Mouse (Mus musculus): Measurements from ENCODE around the gene Acoxl.

Gene Acoxl

DNA sequence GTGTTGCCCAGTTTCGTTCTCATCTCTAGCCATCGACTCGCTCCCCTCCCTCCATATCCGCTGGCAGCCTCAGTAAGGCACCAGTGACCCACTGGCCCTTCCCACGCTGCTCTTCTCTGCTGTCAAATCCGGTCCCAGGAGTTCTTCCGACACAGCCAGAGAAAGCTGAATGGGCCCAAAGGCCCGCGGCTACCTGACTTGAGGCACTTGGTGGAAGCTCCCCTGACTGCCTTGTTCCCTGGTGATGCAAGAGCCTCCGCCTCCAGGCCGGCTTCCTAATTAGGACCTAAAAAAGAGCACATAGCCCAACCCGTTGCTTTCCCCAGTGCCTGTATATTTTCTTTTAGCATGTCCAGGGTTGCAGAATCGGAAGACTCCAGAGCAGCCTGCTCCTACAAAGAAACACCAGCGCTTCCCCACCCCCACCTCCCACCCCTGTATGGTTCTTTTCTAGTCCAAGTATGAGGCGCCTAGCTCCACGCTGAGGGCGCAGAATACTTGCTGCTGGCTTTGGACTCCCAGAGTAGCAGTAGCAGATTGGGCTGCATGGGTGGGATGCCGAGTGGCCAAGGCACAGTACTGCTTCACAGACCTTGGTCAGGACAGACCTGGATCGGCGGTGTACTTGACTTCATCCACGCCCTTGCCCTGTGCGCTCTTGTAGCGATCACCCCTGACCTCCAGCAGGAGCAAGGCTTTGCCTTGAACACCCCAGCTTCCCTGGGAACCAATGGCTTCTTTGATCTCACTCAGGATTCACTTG, 285.4 kb downstream of the Acoxl start:
- peak; percentile 19 for DNase-seq

DNA sequence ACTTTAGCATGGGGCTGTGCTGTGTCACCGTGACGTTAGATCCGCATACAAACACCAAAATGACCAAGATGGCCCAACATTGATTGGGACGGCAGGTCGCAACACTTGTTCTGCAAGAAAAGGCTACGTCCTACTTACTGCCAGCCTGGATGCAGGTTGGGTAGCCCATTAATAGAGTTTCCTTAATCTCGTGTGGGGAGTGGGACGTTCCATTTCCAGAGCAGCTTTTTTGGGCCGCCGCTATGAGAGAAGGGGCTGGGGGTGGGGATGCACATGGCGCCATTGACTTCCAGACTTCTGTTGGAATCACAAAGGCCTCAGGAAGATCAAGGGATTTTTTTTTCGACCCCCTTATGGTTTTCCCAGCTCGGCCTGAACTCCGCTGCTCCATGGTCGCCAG, 286.0 kb downstream of the Acoxl start:
- no peak for DNase-seq

DNA sequence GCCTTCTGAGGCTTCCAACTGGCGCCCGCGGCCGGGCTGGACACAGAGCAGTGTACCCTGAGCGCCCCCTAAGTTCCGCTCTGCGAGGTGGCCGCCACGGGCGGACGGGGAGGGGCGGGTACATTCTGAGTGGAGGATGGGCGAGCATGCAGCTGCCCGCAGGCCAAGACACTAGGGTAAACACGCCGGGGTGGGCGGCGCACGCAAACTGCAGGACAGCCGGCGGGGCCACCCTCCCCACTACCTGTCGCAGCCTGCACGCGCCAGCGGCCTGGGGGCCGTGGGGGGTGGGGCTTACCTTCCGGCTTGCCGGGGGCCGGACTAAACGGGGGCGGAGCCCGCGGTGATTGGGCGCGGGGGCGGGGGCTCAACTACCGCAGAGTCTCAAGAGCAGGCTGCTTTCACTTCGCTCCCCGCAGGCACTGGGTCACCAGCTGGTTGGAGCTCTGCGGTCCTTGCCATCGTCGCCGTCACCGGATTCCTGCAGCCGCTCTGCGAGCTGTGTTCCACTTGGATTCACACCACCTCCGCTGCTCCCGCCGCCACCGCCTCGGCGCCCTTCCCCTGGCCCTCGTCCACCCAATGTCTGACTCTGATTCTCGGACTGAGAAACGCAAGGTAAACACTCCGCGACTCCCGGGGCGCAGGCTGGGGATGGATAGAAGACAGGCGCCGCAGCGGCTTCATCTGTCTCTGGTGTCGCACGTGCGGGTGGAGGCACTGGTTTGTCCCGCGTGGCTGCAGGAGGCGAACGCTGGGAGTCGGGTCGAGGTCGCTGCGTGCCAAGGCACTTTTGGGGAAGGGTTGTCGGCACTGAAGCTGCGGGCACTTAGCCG, 287.2 kb downstream of the Acoxl start, which contains the start of gene Bcl2l11:
TSS of gene Bcl2l11 (plus strand) at position 404 of the 836 bp plus-strand sequence.
- peak; percentile 99 for DNase-seq

DNA sequence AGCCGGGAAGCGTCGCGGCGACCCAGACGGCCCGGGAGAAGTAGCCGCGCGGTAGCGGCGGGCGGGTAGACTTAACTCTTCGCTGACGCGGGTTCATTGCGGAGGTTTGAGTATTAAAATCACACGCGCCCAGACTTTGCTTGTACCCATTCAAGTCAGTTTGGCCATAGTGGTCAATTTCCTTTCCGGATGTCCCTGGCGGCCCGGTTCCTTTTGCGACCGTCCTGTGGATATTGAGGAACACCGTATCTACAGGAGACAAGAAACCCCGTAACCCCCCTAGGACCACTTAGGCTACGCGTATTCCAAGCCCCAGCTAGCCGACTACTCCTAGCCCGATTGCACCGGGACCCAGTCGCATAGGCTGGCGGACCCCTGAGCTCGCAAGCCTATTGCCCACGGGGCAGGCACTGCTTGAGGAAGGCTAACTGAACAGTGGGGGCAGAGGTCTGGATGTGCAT, 287.9 kb downstream of the Acoxl start:
- peak; percentile 52 for DNase-seq

DNA sequence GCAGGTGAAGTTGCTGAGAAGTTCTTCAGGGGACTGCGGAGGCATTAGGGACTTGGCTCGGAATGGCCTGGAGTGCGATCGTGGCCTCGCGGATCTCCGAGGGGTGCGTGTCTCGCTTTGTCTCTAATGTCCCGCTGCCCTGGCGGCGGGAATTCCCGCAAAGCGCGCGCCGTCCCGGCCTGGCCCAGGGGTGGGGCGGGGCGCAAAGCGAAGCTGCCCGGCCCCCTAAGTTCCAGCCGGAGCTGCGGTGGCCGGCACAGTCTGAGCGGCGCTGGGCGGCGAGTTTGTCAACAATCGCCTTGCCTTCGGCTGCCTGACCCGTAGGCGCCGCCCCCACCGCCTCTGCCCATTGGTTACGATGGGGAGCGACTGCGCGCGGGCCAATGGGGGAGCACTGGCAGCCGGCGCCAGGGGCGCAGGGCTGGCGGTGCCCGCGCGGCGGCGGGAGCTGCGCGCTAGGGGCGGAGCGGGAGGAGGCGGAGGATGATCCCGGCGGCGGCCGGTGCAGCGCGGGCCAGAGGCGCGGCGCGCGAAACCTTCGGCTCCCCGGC, 288.5 kb downstream of the Acoxl start:
- peak; percentile 96 for DNase-seq

DNA sequence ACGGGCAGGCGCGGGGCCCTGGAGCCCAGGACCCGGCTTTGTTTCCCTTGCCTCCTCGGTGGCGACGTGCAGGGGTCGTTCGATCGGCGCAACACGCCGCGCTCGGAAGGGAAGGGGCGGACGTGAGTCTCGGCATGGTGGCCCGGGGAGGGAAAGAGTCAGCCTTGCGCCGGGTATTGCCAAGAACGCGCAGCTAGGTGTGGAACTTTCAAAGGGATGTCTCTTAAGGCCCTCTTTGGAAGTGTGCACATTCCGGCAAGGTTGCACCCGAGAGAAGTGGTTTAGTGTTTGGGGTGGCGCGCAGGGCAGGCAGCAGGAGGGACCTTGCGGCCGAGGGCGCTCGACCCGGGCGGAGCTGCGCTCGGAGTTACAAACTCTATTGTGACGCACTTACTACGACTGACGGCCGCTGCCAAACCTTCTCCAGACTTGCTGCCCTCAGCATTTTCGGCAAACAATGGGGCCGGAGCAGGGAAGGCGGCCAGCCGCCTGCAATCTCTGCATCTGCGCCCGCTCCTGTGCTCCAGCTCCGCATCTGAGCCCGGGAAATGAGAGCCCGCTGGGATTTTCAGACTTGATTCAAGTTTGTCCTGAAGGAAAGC, 289.1 kb downstream of the Acoxl start:
- peak; percentile 65 for DNase-seq

DNA sequence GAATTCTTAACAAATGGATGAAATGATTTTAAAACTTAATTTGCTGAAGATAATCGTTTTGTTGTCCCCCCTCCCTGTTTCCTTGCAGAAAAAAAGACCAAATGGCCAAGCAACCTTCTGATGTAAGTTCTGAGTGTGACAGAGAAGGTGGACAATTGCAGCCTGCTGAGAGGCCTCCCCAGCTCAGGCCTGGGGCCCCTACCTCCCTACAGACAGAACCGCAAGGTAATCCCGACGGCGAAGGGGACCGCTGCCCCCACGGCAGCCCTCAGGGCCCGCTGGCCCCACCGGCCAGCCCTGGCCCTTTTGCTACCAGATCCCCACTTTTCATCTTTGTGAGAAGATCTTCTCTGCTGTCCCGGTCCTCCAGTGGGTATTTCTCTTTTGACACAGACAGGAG, 289.9 kb downstream of the Acoxl start:
- DNase-seq, result no peak

DNA sequence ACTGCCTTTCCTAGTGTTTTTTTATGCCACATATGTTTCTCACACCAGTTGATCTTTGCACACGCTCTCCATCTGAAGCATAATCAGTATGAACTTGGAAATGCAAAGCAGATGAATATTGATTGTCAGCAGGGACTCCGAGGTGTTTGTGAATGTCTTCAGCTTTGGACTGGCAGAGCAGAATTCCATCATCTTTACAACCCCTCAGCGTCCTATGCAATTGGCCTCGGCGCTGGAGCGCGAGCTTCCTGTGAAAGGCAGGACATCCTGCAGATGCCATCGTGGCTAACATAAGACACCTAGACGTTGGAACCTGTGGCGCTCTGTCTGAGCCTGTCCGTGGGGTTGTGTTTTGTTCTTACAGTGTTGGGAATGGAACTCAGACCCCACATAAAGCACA, 292.8 kb downstream of the Acoxl start:
- DNase-seq, result no peak

DNA sequence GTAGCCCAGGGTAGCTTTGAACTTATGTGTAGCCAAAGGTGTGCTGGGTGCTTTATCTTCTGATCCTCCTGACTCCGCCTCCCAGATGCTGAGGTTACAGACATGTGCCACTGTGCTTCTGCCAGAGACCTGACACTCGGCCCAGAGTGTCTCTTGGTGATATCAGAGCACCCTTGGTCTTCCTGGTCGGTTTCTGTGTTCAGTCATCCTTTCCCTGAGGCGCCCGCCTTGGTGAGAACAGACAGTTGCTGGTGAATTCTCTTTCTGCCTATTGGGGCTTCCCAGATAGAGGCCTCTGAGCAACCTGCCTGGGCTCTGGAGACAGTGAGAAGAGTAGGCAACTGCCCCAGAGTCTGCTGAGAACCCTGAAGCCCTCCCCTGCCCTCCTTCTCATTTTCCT, 294.0 kb downstream of the Acoxl start:
- no peak for DNase-seq

DNA sequence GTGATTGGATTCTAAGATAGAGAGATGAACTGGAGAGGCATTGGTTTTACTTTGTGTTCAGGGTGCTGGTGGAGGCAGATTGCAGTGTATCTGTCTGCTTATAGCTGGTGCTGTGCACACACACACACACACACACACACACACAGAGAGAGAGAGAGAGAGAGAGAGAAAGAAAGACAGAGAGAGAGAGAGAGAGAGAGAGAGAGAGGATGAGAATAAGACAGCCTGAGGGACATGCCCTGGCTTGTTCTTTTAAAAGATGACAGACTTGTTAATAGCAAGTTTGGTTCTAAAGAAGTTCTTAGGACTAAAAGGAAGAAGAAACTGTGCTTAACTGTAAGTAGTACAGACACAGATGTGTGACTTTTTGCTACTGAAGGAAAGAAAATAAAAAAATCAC, 295.2 kb downstream of the Acoxl start:
- DNase-seq, result no peak

DNA sequence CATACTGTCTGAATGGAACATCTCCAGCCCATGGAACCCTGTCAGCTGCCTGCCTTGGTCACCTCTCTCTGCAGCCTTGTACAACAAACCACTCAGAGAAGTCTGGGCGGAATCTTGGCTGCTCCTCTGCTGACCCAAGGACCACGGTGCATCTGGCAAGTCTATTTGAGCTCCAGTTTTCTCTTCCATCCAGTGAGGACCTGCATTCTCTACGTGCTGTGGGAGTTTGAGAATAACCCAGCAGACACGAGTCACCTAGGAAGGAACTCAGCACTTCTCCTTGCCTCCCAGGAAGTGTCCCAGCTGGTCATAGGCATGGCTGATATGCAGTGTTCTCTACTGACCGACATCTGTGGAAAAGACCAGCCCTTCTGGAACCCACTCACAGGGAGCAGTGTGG, 295.8 kb downstream of the Acoxl start:
- DNase-seq, result no peak

DNA sequence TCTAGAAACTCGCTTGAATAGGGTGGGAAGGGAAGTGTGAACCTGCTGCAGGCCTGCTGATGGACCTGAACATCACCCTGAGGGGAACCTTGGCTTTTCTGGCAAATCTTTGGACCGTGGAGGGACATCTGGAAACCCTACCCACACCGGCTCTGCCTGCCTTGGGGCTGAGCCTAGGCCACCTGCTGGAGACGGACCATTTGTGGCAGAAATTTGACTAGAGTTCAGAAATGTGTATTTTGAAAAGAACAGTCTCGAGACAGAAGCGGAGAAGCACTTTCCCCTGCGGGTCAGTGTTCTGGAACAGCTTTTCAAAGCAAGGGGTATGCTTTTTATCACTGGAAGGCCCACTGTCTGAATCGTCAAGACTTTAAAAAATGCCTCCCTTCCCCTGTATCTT, 296.3 kb downstream of the Acoxl start:
- DNase-seq, result no peak

DNA sequence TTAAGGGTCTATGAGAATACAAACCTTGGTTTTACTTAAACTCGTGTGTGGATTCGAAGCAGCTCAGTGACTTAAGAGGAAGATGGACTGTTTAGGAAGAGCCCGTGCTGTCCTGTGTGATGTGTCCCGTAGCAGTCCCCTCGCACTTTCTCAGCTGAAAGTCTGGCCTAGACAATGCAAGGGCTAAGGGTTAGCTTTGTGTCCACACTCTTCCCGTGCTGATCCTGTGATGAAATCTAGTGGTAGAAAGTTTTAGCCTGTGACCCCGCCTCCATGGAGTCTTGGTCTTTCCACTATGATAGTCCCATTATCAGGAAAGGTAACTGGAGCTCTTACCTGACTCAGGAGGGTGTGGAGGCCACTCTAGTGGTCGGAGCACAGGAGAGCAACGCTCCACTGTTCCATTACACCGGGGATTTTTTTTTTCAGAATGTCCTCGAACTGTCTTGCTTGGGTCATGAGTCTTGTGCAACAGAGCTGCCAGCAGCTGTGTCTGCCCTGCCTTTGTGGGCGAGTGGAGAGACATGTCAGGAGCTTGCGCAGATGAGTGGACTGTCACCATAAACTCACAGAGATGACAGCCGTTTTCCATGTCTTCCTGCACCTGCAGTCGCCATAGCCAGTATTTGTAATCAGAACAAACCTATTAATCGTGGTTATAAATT, 298.2 kb downstream of the Acoxl start:
- DNase-seq, result no peak

DNA sequence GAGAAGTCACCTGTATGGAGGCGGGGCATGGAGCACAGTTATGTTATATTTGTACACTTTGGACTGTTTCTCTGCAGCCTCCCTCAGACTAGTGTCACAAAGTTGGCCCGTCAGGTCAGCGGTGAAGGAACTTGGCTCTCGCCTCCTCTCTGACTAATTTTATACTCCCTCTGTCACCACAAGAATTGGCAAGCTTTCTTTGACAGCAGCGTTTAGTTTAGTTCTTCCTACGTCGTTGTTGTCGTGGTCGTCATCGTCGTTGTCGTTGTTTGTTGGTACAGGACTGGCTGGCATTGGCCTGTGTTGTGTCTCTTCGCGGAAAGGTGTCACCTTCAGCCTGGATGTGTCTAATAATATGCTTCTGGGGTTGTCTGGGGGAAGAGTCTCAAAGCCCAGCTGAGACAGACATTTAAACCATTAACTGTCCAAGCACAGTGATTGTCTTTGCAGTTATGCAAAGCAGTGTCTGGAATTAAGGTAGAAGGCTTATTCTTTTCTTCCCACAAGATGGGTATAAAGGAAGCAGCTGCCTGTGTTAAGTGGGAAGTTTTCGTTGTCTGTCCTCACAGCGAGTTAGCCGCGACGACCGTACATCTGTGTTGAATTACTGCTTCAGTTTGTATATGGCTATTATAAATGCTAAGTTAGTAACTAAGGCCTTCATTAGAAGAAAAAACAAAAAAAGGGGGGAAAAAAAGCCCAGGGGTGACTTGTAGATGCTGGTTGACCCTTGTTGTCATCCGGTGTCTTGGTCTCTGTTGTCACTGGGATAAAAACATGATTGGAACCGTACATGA, 299.0 kb downstream of the Acoxl start:
- DNase-seq, result no peak

DNA sequence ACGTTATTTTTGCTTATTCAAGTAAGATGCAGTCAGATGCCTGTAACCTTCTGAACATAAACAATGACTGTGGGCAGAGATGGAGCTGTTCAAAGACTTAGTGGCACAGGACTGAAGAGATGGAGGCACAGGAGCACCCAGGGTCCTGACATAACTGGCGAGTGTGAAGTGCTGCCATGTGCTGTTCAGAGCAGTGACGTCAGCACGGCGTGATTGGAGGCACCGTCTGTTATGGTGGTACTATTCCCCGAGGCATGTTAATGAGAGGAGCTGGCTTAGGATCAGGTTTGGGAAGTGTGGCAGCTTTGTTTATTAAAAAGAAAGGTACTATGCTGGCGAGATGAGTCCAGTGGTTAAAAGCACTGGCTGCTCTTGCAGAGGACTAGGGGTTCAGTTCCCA, 300.2 kb downstream of the Acoxl start:
- no peak for DNase-seq

DNA sequence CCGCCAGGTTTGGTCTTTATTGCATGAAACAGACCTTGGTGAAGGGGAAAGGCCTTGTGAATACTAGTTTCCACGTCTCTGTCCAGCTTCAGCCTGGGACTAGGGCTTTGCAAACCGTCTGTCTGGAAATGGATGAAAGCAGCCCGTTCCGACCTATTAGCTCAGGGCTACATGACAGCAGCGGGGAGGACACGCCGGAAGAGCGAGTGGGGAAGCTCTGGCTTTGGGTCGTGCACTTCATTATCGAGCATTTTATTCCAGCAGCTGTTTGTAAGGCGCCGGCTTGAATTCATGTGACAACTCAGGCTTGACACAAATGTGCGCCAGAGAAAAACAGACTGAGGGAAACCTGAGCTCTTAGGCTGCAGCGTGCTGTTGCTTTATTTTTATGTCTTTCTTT, 301.1 kb downstream of the Acoxl start:
- DNase-seq, result no peak

DNA sequence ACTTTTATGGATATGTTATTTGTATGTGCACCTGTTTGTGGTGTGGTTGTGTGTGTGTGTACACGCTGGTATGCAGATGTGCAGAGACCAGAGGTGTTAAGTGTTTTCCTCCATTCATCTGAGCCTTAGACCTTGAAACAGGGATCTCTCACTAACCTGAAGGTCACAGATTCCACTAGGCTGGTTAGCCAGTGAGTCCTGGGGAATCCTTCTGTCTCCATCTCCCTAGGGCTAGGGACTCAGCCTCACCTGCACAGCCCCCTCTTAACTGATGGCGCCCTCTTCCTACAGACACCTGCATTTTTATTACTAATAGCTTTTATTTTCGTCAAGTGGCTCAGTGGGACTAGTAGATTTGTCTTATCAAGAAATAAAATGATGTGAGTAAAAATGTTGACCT, 301.5 kb downstream of the Acoxl start:
- DNase-seq, result no peak

DNA sequence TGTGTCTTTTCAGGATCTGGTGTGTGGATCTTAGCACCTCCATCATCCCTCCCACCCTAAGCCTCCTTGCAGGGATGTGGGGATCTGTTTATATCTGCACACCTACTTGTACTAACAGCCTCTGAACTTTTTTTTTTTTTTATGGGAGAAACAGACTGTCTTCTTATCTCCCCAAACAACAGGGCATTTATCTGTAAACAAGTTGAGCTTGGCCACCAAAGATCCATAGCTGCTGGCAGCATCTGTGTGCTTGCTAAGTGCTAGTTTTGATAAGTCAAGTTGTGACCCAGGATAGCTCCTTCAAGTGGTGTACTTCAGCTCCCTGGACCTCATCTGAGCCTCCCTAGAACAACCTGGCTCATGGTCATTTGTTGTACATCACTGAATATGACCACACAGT, 305.3 kb downstream of the Acoxl start:
- DNase-seq, result no peak

DNA sequence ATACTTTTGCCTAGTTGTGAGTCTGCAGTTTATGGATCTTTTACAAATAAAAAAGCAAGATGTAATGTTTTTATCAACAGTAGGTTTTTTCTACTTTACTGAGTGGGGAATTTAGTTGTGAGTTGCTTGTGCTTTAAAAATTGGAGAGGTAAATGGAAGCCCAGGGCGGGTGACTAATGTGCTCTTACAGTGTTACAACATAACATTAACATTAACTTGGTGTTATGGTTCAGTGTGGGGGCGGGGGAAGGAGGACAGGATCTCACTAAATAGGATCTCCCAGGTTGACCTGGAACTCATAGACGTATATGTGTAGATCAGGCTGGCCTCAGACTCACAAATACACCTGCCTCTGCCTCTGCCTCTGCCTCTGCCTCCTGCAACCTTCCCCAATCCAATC, 306.8 kb downstream of the Acoxl start:
- DNase-seq, result no peak

DNA sequence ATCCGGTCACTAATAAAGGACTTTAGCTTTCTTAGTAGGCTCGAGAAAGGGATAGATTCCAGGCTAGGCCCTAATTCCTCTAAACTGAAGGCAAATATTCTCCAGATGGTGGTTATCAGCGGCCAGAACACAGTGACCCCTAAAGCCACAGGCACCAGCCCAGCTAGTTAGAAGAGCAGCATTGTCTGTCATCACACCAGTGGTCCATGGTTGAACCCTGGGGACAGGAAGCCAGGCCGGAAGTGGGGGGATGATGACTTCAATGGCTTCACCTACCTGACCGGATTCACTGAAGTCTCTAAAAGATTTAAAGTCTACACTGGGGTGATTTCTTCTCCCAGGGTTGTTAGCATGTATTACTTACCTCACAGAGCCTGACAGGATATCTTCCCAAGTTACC, 310.9 kb downstream of the Acoxl start:
- no peak for DNase-seq

DNA sequence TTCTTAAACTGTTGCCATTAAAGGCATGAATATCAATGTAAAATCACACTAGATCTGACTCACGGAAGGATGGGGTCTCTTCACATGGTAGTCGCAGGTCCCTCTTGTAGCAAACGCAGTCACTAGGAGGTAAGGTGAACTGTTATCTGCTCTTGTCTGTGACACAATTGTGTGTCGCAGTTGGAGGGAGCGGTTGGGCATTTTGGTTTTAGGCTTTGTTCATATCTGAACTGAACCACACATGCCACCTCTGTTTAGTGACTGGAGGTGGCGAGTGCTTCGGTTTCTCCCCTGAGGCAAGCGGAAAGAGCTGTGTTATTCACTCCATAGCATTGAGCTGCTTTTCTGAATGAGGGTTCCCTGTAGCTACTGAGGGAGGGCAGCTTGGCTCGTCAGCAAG, 313.5 kb downstream of the Acoxl start:
- no peak for DNase-seq

All from thymus, postnatal 14 days (tissue).